32 mouse cellular contexts compared by ENCODE assay signal in the genomic region with DNA sequence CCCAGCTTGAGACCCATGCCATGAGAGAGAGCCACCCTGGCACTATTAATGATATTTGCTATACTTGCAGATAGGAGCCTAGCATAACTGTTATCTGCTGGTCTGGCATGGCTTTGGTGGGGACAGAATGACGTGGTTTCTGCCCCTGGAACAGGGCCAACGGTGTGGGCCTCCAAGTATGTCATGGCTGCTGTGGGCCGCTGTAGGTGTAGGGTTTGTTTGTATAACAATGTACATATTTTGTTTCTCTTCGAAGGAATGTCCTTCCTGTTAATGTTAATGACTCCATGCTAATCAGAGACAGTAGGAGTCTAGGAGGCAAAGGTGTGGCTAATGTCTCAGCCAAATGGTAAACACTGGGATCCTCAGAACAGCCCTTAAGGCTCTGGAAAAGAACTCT. TPM values are rescaled to one million over a fixed set of nuclear protein-coding genes. Genes with fewer than 3 reads are reported as not detected.
A peak's percentile ranks its signal among the peaks of the same experiment; 100 is the strongest.
DNase-seq lines count a peak whose midpoint lies in the region; ATAC-seq lines count a peak whose summit lies in the region.
"Had no signal": no experiment of that assay in that cellular context is flagged by ENCODE, and none has a peak within 500 bp of the region (broad histone marks: within the 10 kb centered on the region; RNA-seq: fewer than 3 reads in every experiment).

No protein-coding gene starts in this region.

- no peak overlapping the region for H3K4me2 ChIP-seq in stomach, embryonic 15.5 days
- H3K4me2 ChIP-seq: forebrain, embryonic 13.5 days; heart, embryonic 12.5 days; heart, embryonic 15.5 days; hindbrain, embryonic 14.5 days had no signal

- no peaks in the 10 kb centered on the region for H3K4me1 ChIP-seq in heart, embryonic 10.5 days
- H3K4me1 ChIP-seq in stomach, embryonic 15.5 days = no peaks in the 10 kb centered on the region
- H3K4me1 ChIP-seq: forebrain, embryonic 10.5 days; forebrain, embryonic 13.5 days; heart, embryonic 12.5 days; heart, embryonic 15.5 days had no signal

- DNase-seq in heart, embryonic 10.5 days (ENCODE audit: low spot score) = peak; percentile 43
- no peak for DNase-seq in heart, postnatal 25 days (ENCODE audit: low spot score)
- DNase-seq in urinary bladder, postnatal 14 days (ENCODE audit: low spot score) = peak; percentile 60
- DNase-seq in urinary bladder, postnatal 4 days (ENCODE audit: low spot score in 2 of 2) = no peak
- DNase-seq in adrenal gland, adult 18-20 months (ENCODE audit: low spot score in 2 of 2) = no peak
- DNase-seq in right cerebral cortex, adult 2 months (ENCODE audit: low spot score in 2 of 2) = no peak
- no peak for DNase-seq in right cerebral cortex, postnatal 36 days (ENCODE audit: low spot score in 2 of 2)
- DNase-seq: adrenal gland, adult 8-10 months; adrenal gland, postnatal 25 days; cerebellum, adult 11-12 months; cerebellum, adult 8-10 months; cerebellum, postnatal 10 days; gastrocnemius, postnatal 10 days; gastrocnemius, postnatal 36 days; heart, adult 11 months; heart, postnatal 10 days; heart, postnatal 4 days had no signal

- H3K27ac ChIP-seq in heart, embryonic 10.5 days = no peak overlapping the region
- no peak overlapping the region for H3K27ac ChIP-seq in stomach, embryonic 15.5 days
- H3K27ac ChIP-seq: forebrain, embryonic 10.5 days; forebrain, embryonic 13.5 days; heart, embryonic 15.5 days; hindbrain, embryonic 14.5 days; hindbrain, postnatal 0 days had no signal

- H3K27me3 ChIP-seq in heart, embryonic 10.5 days (ENCODE audit: insufficient read depth, poor library complexity, severe bottlenecking) = no peaks in the 10 kb centered on the region
- H3K27me3 ChIP-seq in stomach, embryonic 15.5 days (replicated peaks) = no peaks in the 10 kb centered on the region
- H3K27me3 ChIP-seq: forebrain, embryonic 13.5 days; heart, embryonic 12.5 days; heart, embryonic 15.5 days had no signal

- no peak overlapping the region for H3K9ac ChIP-seq in stomach, embryonic 15.5 days
- H3K9ac ChIP-seq: forebrain, embryonic 13.5 days; heart, embryonic 12.5 days; heart, embryonic 15.5 days; hindbrain, embryonic 14.5 days had no signal

- H3K36me3 ChIP-seq in heart, embryonic 10.5 days = no peaks in the 10 kb centered on the region
- H3K36me3 ChIP-seq in stomach, embryonic 15.5 days = no peaks in the 10 kb centered on the region
- H3K36me3 ChIP-seq: forebrain, embryonic 10.5 days; heart, embryonic 12.5 days; heart, embryonic 15.5 days had no signal

- 74% methylated on average over 4 of the region's 4 CpGs for WGBS in heart, embryonic 10.5 days
- 45% methylated on average over 4 of the region's 4 CpGs for WGBS in stomach, embryonic 15.5 days

- intact Hi-C loops in heart, postnatal 25 days (cut with DNase I) = no loop called here

- 0 out of 2 replicates have a peak, but pooled peaks have one; percentile 54 for ATAC-seq in stomach, embryonic 15.5 days (ENCODE audit: insufficient read depth, low FRiP score, low read depth)
- ATAC-seq: forebrain, embryonic 13.5 days; forebrain, embryonic 16.5 days; hindbrain, postnatal 0 days; inflammation-experienced regulatory T-cells, adult 6 months had no signal

- no peak overlapping the region for H3K4me3 ChIP-seq in heart, embryonic 10.5 days
- H3K4me3 ChIP-seq in stomach, embryonic 15.5 days (replicated peaks) = no peak overlapping the region
- H3K4me3 ChIP-seq: forebrain, embryonic 10.5 days; forebrain, embryonic 13.5 days; heart, embryonic 12.5 days; heart, embryonic 15.5 days had no signal

- H3K9me3 ChIP-seq in heart, embryonic 10.5 days = no peaks in the 10 kb centered on the region
- no peaks in the 10 kb centered on the region for H3K9me3 ChIP-seq in stomach, embryonic 15.5 days
- H3K9me3 ChIP-seq: forebrain, embryonic 10.5 days; forebrain, embryonic 13.5 days; heart, embryonic 12.5 days; heart, embryonic 15.5 days had no signal

RNA-seq across cellular contexts. Expression of gene Cyp2s1, which starts 24.2 kb away (rescaled TPM):
- polyA plus RNA-seq in heart, embryonic 10.5 days (2016; fragmentation: Nextera tagmentation; extraction: Ambion mirVana) = 4.7 and 5.5 TPM in 2 replicates
- total RNA-seq in heart, postnatal 25 days (2021) = 1 to 10 TPM; 5.8 to 6.3 TPM
- 35.3 and 35.6 TPM in 2 replicates for polyA plus RNA-seq in stomach, embryonic 15.5 days (2015; fragmentation: Nextera tagmentation; extraction: Ambion mirVana)
- total RNA-seq in adrenal gland, adult 18-20 months (2021) = 1 to 10 TPM; 3.4 to 4.3 TPM
- total RNA-seq: MEL had no signal

RNA-seq across cellular contexts. Expression of gene Axl, which starts 52.4 kb away (rescaled TPM):
- polyA plus RNA-seq in heart, embryonic 10.5 days (2016; fragmentation: Nextera tagmentation; extraction: Ambion mirVana) = 53.3 and 54.3 TPM in 2 replicates
- total RNA-seq in heart, postnatal 25 days (2021) = 10 to 100 TPM; 78.6 to 99.4 TPM
- 83.7 and 88.6 TPM in 2 replicates for polyA plus RNA-seq in stomach, embryonic 15.5 days (2015; fragmentation: Nextera tagmentation; extraction: Ambion mirVana)
- total RNA-seq in adrenal gland, adult 18-20 months (2021) = 10 to 100 TPM; 41.9 to 66.9 TPM

RNA-seq across cellular contexts. Expression of gene Cyp2b10, which starts 56.5 kb away (rescaled TPM):
- not detected in 2 replicates for polyA plus RNA-seq in heart, embryonic 10.5 days (2016; fragmentation: Nextera tagmentation; extraction: Ambion mirVana)
- total RNA-seq in heart, postnatal 25 days (2021) = 1 to 10 TPM; 1.4 to 1.5 TPM
- not detected in 2 replicates for polyA plus RNA-seq in stomach, embryonic 15.5 days (2015; fragmentation: Nextera tagmentation; extraction: Ambion mirVana)
- 10 to 100 TPM in 1 of 2 experiments, 1 to 10 TPM in 1; 8.3 to 26.8 TPM for total RNA-seq in adrenal gland, adult 18-20 months (2021)
- total RNA-seq: gastrocnemius, adult 18-20 months; gastrocnemius, postnatal 10 days; gastrocnemius, postnatal 36 days; hindbrain, postnatal 0 days; MEL had no signal
- polyA plus RNA-seq: brain, embryonic 14.5 days; embryonic facial prominence, embryonic 11.5 days; embryonic facial prominence, embryonic 14.5 days; forebrain, embryonic 10.5 days; forebrain, embryonic 13.5 days; forebrain, embryonic 16.5 days; heart, embryonic 12.5 days; heart, embryonic 15.5 days; hindbrain, embryonic 11.5 days; hindbrain, embryonic 14.5 days; hindbrain, postnatal 0 days; inflammation-experienced regulatory T-cells, adult 6 months had no signal

Comparison
In these comparisons a context has a peak if more than half of its experiments do, and no peak if none do; other contexts are left out.
1. DNase-seq: peak in heart, embryonic 10.5 days (single experiment) and urinary bladder, postnatal 14 days (single experiment); none in heart, postnatal 25 days (single experiment), urinary bladder, postnatal 4 days (0 of 2), adrenal gland, adult 18-20 months (0 of 2), right cerebral cortex, adult 2 months (0 of 2) and right cerebral cortex, postnatal 36 days (0 of 2).